Mouse (Mus musculus) spleen, adult 12 weeks (tissue): ENCODE results near the gene Smc6.

Experiments used
- DNase-seq: peaks from one replicate; pipeline ENCODE4 v3.0.0; 2022; ENCODE audit warnings: low spot score

Gene Smc6

DNA sequence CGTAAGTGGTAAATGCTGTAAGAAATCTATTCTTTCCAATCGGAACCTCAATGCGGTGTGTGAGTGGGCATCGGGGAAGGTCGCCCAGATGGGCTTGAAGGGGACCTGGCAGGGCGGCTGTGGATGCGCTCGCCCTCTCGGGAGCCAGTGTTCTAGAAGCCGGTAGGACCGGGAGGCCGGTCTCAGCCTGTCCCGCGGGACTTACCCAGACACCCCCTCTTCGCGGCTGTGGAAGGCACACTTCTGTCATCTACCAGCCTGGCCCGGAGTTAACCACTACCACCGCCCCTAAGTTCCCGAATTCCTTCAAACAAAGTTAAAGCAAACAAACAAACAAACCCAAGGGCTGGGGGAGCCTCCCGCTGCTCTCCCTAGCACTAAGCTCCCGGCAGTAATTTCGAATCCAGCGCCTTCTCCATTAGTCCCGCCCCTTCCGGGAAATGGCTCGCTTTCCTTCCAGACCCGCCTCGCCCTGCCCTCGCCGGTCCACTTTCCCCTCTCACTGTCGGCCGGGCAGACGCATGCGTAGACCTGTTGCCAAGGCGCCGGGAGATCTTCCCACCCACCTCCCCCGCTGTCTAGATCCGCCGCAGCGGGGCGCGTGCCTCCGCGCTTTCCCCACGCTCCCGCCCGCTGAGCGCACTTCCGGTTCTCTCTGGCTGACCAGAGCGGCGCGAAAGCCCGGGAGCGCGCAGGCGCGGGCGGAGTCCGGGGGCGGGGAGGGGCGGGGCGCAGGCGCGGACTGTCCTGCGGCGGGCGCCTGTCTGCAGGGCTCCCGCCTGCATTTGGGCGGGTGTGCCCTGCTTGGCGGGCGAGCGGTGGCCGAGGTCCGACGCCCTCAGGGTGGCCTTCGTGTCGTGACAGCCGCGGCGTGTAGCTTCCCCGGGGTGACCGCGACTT, at the start of gene Smc6, which contains the start of gene Gen1:
Smc6 (plus strand) TSS at position 505 of the 900 bp plus-strand sequence.
Gen1 (minus strand) TSS at position 420 of the 900 bp plus-strand sequence.
- peak; percentile 87 for DNase-seq

DNA sequence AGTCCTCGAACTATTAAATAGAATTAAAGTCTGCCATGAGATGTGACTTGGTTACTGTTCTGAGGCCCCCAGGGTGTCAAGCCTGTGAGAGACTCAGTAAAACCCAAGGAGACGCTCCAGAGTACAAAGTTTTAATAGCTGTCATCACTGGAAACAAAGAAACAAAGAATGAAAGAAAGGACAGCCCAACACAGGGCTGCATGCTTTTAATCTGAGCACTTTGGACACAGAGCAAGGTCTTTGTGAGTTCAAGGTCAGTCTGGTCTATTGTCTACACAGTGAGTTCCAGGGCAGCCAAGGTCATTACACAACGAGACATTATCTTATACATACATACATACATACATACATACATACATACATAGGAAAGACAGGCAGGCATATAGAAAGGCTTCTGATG, 49.2 kb upstream of the Smc6 start:
- no peak for DNase-seq

DNA sequence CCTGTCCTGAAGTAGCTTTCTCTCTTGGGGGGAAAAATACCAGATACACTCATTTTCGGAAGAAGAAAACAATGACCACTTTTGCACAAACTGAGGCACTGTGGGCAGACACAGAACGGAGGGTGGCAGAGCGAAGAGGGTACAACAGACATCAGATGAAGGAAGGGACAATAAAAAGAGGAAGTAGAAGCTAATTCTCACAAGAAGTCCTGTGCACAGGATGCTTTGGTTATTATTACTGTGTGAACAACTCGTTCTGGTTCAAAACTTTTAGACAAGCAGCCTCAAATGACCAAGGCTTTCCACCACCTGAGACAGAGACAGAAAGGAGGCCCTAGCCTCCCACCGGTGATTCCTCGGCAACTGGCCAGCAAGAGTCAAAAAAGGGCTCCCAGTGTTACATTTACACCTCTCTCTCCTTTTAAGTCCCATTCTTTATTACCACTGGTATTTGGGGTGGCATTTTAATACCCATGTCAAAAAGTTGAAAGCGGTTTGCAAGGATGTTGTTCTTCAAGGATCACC, 47.9 kb upstream of the Smc6 start:
- DNase-seq = no peak

DNA sequence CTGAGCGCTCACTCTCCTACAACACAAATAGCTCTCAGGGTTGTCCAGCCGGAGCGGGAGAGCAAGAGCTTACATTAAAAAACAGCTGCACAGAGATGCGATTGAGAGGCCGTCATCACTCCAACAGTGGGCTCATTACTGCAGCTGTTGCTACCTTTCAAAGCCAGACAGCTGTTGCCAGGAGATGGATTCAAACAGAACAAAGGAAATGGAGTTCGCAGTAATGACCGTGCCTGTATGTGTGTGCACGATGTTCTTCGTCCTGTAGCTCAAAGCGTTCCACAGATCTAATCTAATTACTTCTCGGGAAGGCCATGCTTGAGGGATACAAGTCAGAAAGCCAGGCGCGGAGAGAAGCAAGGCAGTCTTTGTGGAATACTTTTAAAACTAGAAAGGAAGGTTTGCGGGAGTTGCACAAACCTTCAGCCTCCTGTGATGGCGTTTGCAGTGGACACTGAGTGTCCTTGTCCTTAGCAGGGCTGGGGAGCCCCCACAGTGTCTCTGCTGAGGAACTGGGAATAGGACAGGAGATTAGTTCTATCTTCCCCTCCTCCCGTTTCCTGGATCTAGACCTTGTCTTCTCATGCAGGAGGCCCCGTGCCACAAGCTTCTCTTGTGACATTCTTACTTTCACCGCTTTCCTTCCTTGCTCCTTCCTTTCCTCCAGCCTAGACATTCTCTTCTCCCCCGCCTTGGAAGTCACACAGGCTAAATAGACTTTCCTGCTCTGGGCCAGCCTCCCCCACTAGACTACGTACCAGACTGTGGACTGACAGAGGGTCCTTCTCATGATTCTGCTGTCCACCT, 44.0 kb upstream of the Smc6 start:
- DNase-seq = no peak

DNA sequence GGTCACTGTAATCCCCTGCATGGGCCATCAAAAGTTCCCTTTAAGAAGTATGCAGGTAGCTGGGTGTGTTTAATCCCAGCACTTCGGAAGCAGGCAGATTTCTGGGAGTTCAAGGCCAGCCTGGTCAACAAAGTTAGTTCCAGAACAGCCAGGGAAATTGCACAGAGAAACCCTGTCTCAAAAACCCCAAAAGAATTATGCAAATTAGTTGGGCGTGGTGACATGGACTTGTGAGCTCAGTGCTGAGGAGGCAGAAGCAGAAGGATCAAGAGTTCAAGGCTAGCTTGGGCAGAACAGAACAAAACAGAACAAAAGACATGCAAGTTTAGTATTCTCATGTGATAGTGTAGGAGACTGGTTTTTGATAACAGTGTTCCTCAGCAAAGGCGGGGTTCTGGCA, 43.1 kb upstream of the Smc6 start:
- DNase-seq = no peak

DNA sequence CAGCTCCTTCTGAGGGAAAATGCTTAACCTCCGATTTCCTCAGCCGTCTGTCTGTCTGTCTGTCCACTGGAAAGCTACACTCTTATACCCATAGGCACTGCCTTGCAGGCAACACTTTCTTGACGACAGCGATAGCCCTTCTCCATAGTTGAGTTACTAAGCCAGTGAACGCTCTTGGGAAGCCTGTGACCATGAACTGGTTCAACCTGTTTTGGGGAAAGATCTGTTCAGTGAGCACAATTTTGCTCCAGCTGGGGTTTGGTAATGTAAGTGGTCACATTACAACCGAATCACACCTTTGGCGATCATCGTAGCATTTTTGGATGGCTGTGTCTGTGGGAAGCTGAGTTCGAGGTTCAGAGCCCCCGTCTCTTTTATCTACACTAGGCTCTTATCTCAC, 42.6 kb upstream of the Smc6 start:
- DNase-seq = no peak

DNA sequence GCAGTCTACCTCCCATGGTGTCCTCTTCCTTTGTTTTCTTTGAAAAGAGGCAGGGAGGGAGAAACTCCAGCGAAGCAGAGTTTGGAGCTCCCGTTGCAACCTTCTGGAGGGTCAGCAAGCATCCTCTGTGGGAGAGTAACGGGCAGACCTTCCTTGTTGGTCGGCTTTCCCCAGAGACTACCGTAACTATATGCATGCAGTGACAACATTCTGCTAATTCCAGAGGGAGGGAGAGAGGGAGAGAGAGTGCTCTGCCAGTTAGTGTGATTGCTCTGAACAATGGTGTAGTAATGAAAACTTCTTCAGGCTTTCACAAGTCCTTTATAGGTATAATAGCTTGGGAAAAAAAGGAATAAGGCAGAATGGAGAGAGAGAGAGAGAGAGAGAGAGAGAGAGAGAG, 41.0 kb upstream of the Smc6 start:
- no peak for DNase-seq

DNA sequence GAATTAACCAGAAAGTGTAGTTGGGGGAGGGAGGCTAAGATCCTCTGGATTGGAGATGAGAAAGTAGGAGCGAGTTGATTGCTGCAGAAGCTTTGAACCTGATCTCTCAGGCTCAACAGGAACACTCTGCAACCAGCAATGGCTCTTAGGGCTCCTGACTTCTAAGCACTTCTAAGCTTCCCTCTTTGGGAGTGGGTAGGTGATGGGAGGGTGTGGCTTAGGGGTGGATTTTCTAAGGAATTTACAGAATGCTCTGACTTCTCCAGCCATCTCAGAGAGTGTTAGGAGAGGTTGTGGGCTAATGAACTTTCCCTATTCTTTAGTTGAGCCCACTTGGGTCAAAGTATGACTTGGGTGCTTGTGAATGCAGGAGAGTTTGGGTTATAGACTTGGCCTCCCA, 39.6 kb upstream of the Smc6 start:
- DNase-seq = no peak

DNA sequence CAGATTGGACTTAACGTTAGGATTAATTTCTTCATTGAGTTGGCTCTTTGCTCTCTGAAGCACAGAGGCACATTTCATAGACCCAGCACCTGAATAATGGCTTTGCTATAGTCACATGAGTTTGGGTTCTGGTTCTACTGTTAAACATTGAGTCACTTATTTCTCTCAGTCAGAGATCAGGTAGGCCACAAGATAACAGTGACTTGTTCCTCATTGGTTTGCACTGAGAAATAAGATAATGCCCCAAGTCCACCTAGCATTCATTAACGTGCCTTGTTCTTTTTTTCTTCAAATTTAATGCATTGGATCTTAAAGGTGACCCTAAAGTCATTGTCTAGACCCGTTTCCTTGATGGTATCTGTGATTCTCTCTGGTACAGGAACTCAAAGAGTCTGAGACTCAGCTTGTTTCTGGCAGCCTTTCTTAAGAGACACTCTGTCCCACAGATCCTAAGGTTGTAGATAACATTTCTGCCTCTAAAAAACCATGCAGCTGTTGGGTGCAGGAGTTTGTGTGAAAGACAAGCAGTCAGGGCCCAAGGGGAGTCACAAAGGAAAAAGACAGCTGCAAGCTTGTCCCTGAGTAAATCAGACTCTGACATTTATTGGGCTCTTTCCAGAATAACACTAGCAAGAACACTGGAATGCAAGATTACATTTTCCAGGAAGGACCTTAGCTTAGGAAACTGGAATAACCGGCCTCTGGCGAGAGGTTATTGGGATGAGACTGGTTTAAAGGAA, 39.0 kb upstream of the Smc6 start:
- no peak for DNase-seq

DNA sequence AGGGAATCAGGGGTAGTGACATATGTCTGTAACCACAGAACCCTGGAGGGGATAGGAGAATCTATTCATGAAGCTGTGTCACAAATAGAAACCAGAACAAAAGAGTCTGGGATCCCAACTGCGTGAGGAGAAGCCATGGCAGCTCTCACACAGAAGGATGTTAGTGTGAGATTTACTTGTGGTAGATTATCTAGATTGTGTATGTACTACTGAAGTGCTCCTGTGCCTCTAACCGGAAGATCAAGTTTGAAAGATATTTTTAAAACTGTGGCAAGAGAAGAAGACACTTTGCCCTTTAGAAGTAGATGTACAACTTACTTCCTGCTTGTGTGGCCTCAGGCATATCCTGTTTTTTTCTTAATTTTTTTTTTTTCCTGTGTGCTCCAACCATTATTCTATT, 35.4 kb upstream of the Smc6 start:
- DNase-seq = no peak

DNA sequence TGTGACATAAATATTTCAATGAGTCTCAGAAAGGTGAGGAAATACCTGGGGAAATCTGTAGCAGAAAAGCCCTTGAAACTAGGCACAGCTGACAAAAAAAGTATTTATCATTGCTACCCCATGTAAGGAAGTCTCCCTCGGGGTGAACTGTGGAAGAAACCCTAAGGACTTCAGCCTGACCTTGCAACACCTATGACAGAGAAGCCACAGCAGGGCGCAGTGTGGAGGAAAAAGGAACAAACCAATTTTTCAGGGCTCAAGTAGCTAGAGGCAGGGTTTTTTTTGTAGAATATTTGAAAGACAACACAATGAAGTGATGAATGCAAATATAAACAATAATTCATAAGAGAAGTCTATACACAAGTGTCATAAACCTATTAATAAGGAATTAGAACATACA, 29.7 kb upstream of the Smc6 start:
- DNase-seq = no peak

DNA sequence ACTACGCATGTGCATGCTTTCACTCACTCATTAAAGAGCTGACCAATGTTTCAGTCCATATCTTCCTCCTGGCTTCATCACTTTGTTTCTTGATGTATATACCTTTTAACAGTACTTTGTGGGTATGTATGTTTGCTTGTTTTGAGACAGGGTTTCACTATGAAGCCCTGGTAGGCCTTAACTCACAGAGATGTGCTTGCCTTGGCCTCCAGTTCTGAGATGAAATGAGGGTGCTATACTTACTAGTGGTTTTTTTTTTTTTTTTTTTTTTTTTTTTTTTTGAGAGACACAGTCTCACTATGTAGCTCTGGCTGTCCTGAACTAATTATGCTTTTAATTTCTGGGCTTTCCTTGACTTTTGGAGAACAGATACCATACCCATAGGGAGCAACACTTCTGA, 18.2 kb upstream of the Smc6 start:
- DNase-seq = no peak

DNA sequence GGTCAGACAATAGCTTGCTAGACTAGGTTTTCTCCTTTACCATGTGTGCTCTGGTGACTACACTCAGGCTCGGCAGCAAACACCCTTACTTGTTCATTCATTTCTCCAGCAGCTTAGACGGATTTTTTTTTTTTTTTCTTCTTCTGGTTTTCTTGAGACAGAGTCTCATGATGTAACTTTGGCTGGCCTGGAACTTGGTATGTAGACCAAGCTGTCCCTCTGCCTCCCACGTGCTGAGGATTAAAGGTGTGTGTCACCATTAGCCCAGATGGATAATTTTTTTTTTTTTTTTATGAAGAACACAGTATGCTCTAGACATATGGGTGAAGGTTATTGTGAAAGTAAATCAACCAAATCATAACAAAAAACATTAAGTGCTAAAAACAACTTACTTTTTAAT, 15.4 kb upstream of the Smc6 start:
- DNase-seq = no peak

DNA sequence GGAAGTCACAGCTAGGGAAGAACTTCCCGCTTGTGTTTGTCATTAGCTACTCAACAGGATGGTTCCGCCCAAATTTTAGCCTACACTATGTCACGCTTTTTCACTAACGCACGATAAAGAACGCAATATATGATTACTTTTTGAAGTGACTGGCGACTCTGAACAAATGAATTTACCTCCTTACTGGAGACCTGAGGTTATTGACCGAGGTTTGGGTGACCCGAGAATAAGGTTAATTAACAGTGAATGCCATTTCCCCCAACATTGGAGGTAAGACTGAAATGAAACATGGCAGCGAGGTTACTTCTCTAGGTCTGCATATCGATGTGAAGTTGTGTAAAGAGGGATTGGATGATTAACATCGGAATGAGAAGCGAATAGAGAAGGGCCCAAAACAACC, 791 bp upstream of the Smc6 start:
- DNase-seq = no peak

DNA sequence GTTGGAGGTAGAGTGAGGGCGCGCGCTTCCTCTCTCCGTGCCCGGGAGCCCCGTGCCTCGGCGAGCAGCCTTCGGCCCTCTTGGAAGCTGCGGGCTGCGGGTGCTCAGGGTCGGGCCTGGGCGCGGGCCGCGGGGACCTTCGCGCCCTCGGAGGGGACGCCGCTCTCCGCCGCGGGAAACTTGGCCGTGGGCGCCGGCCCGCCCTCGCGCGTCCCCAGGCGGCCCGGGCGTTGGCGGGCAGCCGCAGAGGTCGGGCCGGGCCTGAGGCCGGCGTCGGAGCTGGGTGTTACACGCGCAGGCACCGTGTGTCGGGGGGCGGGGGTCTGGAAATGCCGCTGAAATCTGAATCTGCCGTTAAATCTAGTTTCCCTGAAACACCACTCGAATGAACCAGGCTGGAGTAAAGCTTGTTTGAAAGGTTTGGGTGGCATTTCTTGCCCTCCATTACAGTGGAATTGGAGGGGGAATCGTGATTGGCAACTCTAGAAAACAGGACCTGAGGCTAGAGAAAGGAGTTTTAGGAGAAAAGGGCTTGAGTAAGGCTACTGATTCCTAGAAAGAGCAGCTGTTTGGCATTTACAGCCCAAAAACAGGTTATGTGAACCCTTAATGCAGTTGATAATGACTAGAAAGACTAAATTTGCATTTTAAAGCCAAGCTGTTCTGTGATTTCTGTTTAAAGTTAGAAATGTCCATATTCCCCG, 748 bp downstream of the Smc6 start:
- no peak for DNase-seq

DNA sequence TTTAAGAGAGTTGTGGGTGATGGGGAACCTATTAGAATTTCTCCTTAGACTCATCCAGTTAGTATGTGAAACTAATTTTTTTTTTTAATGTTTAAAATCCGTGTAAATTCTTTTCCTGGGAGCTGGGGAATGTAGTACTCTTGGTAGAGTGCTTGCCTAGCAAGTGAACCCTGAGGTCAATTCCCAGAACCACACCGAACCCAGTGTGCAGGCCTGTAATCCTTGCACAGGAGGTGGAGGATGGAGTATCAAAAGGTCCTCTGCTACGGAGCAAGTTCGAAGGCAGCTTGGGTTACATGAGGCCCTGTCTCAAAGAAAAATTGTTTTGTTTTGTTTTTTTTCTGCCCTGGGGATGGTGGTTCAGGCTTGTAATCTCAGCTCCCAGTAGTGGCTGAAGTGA, 1.3 kb downstream of the Smc6 start:
- no peak for DNase-seq

DNA sequence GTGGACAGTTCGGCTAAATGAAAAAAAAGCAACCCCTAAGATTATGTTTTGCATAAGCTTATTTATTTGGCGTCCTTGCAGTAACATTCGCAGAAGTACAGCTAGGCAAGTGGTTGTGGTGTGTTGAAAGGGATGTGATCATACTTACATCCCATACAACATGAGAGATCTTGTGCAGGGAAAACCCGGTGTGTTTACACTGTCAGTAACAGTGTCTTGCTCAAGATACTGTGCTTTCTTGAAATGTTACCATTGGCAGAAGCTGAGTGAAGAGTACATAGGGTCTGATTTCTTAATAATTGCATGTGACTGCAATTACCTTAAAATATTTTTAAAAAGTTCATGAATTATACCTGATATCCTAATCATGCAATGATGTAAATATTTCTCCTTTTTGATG, 6.9 kb downstream of the Smc6 start:
- no peak for DNase-seq

DNA sequence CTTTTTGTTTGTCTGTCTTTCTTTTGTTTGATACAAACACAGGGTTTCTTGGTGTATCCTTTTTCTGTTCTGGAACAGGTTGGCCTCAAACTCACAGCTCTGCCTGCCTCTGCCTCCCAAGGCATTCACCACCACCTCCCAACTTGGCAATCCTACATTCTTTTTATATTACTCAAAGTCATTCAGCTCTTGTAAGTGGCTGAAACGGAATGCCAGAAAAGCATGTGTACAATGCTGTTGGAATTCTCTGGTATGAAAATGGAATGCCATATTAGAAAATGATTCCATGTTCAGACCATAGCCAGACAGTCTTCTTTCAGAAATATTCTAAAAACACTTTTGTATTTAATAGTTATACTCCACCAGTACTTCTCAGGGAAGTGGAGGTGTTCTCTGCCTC, 7.5 kb downstream of the Smc6 start:
- no peak for DNase-seq

DNA sequence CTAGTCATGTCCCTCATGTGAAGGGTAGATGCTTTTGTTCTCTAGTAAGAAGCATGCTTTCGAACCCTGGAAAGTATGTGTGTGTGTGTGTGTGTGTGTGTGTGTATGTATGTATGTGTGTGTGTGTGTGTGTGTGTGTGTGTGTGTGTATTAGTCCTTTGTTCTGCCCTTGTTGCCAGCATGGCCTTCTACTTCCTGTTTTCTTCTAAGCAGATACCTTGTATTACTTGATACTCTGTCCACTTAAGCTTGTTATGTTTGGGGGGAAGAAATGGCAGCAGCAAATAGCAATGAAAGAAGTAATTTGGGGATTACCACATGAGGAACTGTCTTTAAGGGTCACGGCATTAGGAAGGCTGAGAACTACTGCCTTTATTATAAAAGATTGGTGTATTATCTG, 10.9 kb downstream of the Smc6 start:
- DNase-seq = no peak

DNA sequence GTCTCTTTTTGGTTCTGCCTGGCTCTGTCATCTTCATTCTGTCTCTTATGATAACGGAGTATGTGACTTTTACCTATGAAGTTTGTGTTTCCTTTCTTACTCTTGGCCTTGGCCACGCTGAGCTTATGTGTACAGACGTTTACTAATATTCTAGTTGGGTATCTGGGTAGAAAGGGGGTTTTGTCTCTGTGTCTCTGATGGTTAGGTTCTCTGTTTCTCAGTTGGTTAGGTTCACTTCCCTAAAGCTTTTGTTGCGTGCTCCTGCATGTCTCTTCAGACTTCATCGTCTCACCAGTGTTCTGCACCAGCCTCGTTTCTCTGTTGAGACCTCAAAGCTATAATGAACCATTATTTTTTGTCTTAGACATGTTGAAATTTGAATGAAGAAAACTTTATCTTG, 11.5 kb downstream of the Smc6 start:
- no peak for DNase-seq

DNA sequence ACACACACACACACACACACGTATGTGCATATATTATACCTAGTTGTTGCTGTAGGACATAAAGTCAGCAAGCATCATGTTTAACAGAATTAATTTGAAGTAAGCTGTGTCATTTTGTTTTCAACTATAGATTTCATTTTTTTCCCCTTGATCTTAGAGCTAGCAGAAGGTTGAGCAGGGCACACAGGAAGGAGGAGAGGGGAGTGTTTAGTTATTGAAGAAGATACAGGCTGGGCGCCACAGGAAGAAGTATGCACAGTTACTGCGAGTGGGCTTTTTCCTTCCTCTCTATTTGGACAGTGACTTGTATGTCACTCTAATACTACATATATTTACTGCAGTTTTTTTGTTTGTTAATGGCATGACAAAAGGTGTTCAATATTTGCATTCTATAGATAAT, 14.2 kb downstream of the Smc6 start:
- no peak for DNase-seq

DNA sequence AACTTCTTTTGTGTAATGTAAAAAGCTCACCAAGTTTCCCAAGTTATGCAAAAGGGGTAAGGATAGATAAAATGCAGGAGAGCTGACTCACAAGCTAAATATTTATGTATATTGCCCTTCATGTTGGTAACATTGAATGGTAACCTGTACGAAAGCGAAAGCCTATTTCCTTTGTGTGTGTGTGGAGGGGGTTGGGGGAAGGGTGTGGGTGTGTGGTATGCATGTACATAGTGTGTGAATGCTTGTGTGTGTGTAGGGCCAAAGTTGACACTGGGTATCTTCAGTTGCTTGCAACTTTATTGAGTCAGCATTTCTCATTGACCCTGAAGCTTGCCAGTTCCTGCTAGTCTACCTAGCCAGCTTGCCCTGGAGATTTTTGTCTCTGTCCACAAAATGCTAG, 15.9 kb downstream of the Smc6 start:
- no peak for DNase-seq
